Mouse (Mus musculus) stomach, postnatal 0 days (tissue): ENCODE measurements around the gene Rufy3. TPM values are rescaled to one million over a fixed set of nuclear protein-coding genes. Genes with fewer than 3 reads are reported as not detected.

ENCODE experiments used
- ATAC-seq: fragments of 200-750 bp; cut with Nextera tagmentation; 2 replicates; pipeline ENCODE4 v1.8.0; 2017; ENCODE audit not compliant: low FRiP score, low TSS enrichment
- DNase-seq: peaks from one replicate; pipeline ENCODE4 v3.0.0-alpha.2; 2016; ENCODE audit warnings: low spot score
- H3K27ac ChIP-seq: fragments of 300-500 bp; sonication (generic); replicated peaks from 2 replicates; pipeline ENCODE4 v1.5.1; 2014; ENCODE audit warnings: mild to moderate bottlenecking, control low read depth
- H3K27me3 ChIP-seq: fragments of 300-500 bp; sonication (generic); 2 replicates; pipeline ENCODE4 v1.6.1; 2014; ENCODE audit warnings: low read length; ENCODE audit not compliant: control insufficient read depth, insufficient read depth
- H3K36me3 ChIP-seq: fragments of 300-500 bp; sonication (generic); 2 replicates; pipeline ENCODE4 v1.6.1; 2014; ENCODE audit warnings: low read length, mixed read lengths; ENCODE audit not compliant: control insufficient read depth, insufficient read depth
- H3K4me1 ChIP-seq: fragments of 300-500 bp; sonication (generic); replicated peaks from 2 replicates; pipeline ENCODE4 v1.6.1; 2014; ENCODE audit warnings: antibody characterized with exemption; ENCODE audit not compliant: control insufficient read depth, insufficient read depth
- H3K4me2 ChIP-seq: fragments of 300-500 bp; sonication (generic); replicated peaks from 2 replicates; pipeline ENCODE4 v1.6.1; 2014; ENCODE audit warnings: low read depth, mild to moderate bottlenecking, control low read depth, moderate library complexity
- H3K4me3 ChIP-seq: fragments of 300-500 bp; sonication (generic); 2 replicates; pipeline ENCODE4 v1.5.1; 2014; ENCODE audit warnings: low read depth, low read length, control low read depth
- H3K9ac ChIP-seq: fragments of 300-500 bp; sonication (generic); 2 replicates; pipeline ENCODE4 v1.6.1; 2014; ENCODE audit warnings: mild to moderate bottlenecking, low read length, control low read depth, mixed read lengths
- H3K9me3 ChIP-seq: fragments of 300-500 bp; sonication (generic); 2 replicates; pipeline ENCODE4 v1.6.1; 2016; ENCODE audit warnings: low read length; ENCODE audit not compliant: control insufficient read depth
- CTCF ChIP-seq: IDR thresholded peaks from 2 replicates; pipeline ENCODE4 v1.5.1; 2016; ENCODE audit warnings: antibody characterized with exemption, low read depth, mild to moderate bottlenecking, moderate library complexity
- EP300 ChIP-seq: optimal IDR thresholded peaks from 2 replicates; pipeline ENCODE3; 2016; ENCODE audit warnings: antibody characterized with exemption
- WGBS: fragments of 180-500 bp; shearing (Covaris S2); extraction: QIAGEN DNeasy Blood & Tissue Kit; methylation state at CpG from one replicate; pipeline ENCODE4 v1.1.7; 2014; 5-methylcytosine and 5-hydroxymethylcytosine counted together
- polyA plus RNA-seq: library from polyadenylated mRNA; unstranded; fragments of >200 nt; fragmentation: Nextera tagmentation; extraction: Ambion mirVana; gene quantifications from 2 replicates; pipeline ENCODE4 v1.2.1, GENCODE M21; 2015

Rufy3 gene
- polyA plus RNA-seq, 1 experiment from 2014 or later: 9.8 TPM

GRCm38 (mm10) chr5:88657868-88658267 lies 93.0 kb downstream of the Rufy3 start:
- Histone ChIP-seq H3K27me3 (no peaks in the 10 kb centered on the region), H3K27ac (no peak overlapping the region), H3K9ac (no peak overlapping the region), H3K9me3 (no peaks in the 10 kb centered on the region), H3K4me1 (no peaks in the 10 kb centered on the region), H3K4me2 (no peak overlapping the region), H3K36me3 (peaks cover 18% of the 10 kb centered on the region), H3K4me3 (no peak overlapping the region)
- TF ChIP-seq CTCF: no peak
- no peak for ATAC-seq
- no peak for DNase-seq
- WGBS: 88% methylated on average over 1 of the region's 1 CpGs

GRCm38 (mm10) chr5:88663151-88663550 lies 98.3 kb downstream of the Rufy3 start:
- Histone ChIP-seq H3K9me3 (no peaks in the 10 kb centered on the region), H3K27me3 (no peaks in the 10 kb centered on the region), H3K4me1 (no peaks in the 10 kb centered on the region), H3K27ac (no peak overlapping the region), H3K4me3 (no peak overlapping the region), H3K36me3 (peaks cover 31% of the 10 kb centered on the region), H3K9ac (no peak overlapping the region), H3K4me2 (no peak overlapping the region)
- TF ChIP-seq EP300 (no peak), CTCF (no peak)
- ATAC-seq (no peak), DNase-seq (no peak)
- WGBS: 89% methylated on average over 3 of the region's 3 CpGs

DNA sequence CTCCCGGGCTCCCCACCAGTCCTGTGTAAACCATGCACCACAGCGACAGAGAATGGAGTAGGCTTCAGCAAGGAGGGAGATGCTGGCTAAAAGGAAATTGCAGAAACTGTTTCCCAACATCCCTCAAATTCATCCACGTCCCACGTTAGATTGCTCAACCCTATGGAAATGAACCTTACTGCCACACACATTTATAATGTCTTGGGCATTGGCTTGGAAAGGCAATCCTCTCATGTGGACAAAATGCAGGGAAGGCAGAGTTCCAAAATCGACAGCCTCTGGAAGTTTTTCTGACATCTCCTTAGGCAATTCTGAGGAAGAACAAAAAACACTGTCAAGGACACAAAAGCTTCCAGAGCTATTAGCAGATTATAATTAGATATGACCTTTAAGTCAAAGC lies 99.0 kb downstream of the Rufy3 start:
- H3K36me3 ChIP-seq: peaks cover 31% of the 10 kb centered on the region

DNA sequence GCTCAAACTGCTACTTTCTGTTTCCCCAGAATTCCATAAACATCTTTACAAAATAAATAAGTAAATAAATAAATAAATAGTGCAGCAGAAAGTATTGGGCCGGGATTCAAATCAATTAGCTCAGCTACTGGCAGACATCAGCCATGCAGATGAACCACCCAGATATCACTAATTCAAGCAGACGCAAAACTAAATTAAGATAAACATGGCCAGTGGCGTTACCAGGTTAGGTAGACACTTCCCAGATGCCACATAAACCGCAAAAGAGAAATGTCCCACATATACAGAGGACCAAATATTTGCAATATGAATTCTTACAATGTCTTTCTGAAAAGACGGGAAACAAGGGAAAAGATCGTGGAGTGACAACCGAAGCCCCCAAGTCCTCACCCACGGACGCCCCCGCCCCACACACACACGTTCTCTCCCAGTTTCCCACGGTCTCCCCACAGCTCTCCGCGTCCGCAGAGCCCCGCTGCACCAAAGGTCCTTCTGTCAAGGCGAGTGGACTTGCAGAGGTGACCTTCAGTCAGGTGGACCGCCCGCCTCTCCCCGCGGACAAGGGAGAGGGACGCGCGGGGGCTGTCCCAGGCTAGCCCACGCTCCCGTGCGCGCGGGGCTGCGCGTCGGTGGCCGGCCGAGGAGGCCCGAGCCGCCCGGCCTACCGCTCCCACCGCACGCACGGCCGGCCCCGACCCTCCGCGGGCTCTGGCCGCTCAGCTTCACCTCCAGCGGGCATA lies 110.0 kb downstream of the Rufy3 start:
- Histone ChIP-seq H3K4me1 (0 out of 2 replicates have a peak, but pooled peaks cover 3% of the 10 kb centered on the region), H3K9me3 (no peaks in the 10 kb centered on the region), H3K9ac (peak overlapping the region; percentile 98), H3K36me3 (no peaks in the 10 kb centered on the region), H3K4me2 (peak overlapping the region; percentile 90), H3K4me3 (peak overlapping the region; percentile 95), H3K27ac (peak overlapping the region; percentile 98), H3K27me3 (no peaks in the 10 kb centered on the region)
- ATAC-seq (peak; percentile 39), DNase-seq (peak; percentile 65)
- TF ChIP-seq CTCF (no peak), EP300 (no peak)
- WGBS: under 1% methylated on average over 46 of the region's 47 CpGs

More for the DNA sequence above, 99.0 kb downstream of the Rufy3 start:
- H3K4me1 ChIP-seq: no peaks in the 10 kb centered on the region
- no peaks in the 10 kb centered on the region for H3K27me3 ChIP-seq
- no peak overlapping the region for H3K4me3 ChIP-seq
- H3K27ac ChIP-seq: no peak overlapping the region
- H3K9ac ChIP-seq: no peak overlapping the region
- no peaks in the 10 kb centered on the region for H3K9me3 ChIP-seq
- H3K4me2 ChIP-seq: no peak overlapping the region
- no peak for DNase-seq
- 84% methylated on average over 5 of the region's 5 CpGs for WGBS
- TF ChIP-seq EP300 (no peak), CTCF (no peak)
- no peak for ATAC-seq

GRCm38 (mm10) chr5:88675443-88676387 lies 110.9 kb downstream of the Rufy3 start, which contains the start of gene Grsf1:
Grsf1 (minus strand) TSS chr5:88676171.
- H3K27me3 ChIP-seq: no peaks in the 10 kb centered on the region
- peak; percentile 94 for ATAC-seq
- H3K4me1 ChIP-seq: 0 out of 2 replicates have a peak, but pooled peaks cover 3% of the 10 kb centered on the region
- under 1% methylated on average over 64 of the region's 127 CpGs for WGBS
- H3K36me3 ChIP-seq: no peaks in the 10 kb centered on the region
- H3K4me2 ChIP-seq: peak within 1 kb of the TSS; percentile 90
- no peaks in the 10 kb centered on the region for H3K9me3 ChIP-seq
- peak within 1 kb of the TSS; percentile 95 for H3K4me3 ChIP-seq
- peak; percentile 97 for DNase-seq
- peak within 1 kb of the TSS; percentile 98 for H3K9ac ChIP-seq
- TF ChIP-seq EP300 (no peak), CTCF (peak; percentile 4; the same call in 1 of the 2 replicates)
- H3K27ac ChIP-seq: peak within 1 kb of the TSS; percentile 98
